Mouse (Mus musculus): ENCODE measurements around the gene Ccl4.

GRCm38 (mm10) chr11:83631065-83631464, 31.3 kb upstream of the Ccl4 start:
- TF ChIP-seq CTCF (IDR thresholded peaks at IDR 0.05; ENCODE audit: extremely low read depth, insufficient read depth, low read length), result no peak
- no peak for TF ChIP-seq POLR2A (IDR thresholded peaks at IDR 0.05; ENCODE audit: extremely low read depth, insufficient read depth, low read length)

Measured in cortical plate, adult 2 months (tissue).